Mouse (Mus musculus) hindbrain, embryonic 15.5 days (tissue): ENCODE data around the gene Ift122. TPM values are rescaled to one million over a fixed set of nuclear protein-coding genes. Genes with fewer than 3 reads are reported as not detected.

Experiments
- ATAC-seq: fragments of 200-750 bp; cut with Nextera tagmentation; 2 replicates; pipeline ENCODE4 v1.8.0; 2017; ENCODE audit warnings: low read depth, moderate number of reproducible peaks, moderate TSS enrichment; ENCODE audit not compliant: low FRiP score
- H3K27ac ChIP-seq: fragments of 300-500 bp; sonication (generic); replicated peaks from 2 replicates; pipeline ENCODE4 v1.5.1; 2015; ENCODE audit warnings: mild to moderate bottlenecking, inconsistent platforms
- H3K27me3 ChIP-seq: fragments of 300-500 bp; sonication (generic); 2 replicates; pipeline ENCODE4 v1.6.1; 2015; ENCODE audit warnings: control low read depth, inconsistent platforms
- H3K36me3 ChIP-seq: fragments of 300-500 bp; sonication (generic); 2 replicates; pipeline ENCODE4 v1.6.1; 2015; ENCODE audit warnings: control low read depth, inconsistent platforms
- H3K4me1 ChIP-seq: fragments of 300-500 bp; sonication (generic); replicated peaks from 2 replicates; pipeline ENCODE4 v1.6.1; 2015; ENCODE audit warnings: control low read depth, inconsistent platforms
- H3K4me2 ChIP-seq: fragments of 300-500 bp; sonication (generic); 2 replicates; pipeline ENCODE4 v1.6.1; 2015; ENCODE audit warnings: moderate library complexity, mild to moderate bottlenecking, inconsistent platforms
- H3K4me3 ChIP-seq: fragments of 300-500 bp; sonication (generic); 2 replicates; pipeline ENCODE4 v1.5.1; 2015; ENCODE audit warnings: mild to moderate bottlenecking, inconsistent platforms
- H3K9ac ChIP-seq: fragments of 300-500 bp; sonication (generic); 2 replicates; pipeline ENCODE4 v1.6.1; 2015; ENCODE audit warnings: inconsistent platforms
- H3K9me3 ChIP-seq: fragments of 300-500 bp; sonication (generic); 2 replicates; pipeline ENCODE4 v1.6.1; 2016; ENCODE audit warnings: control low read depth, inconsistent platforms
- WGBS: fragments of 180-500 bp; shearing (Covaris S2); methylation state at CpG from one replicate; pipeline ENCODE4 v1.1.7; 2015; 5-methylcytosine and 5-hydroxymethylcytosine counted together
- polyA plus RNA-seq: library from polyadenylated mRNA; unstranded; fragments of >200 nt; fragmentation: Nextera tagmentation; extraction: Ambion mirVana; gene quantifications from 2 replicates; pipeline ENCODE4 v1.2.1, GENCODE M21; 2015

Gene Ift122
- polyA plus RNA-seq, 1 experiment from 2014 or later: 31.5 TPM

DNA sequence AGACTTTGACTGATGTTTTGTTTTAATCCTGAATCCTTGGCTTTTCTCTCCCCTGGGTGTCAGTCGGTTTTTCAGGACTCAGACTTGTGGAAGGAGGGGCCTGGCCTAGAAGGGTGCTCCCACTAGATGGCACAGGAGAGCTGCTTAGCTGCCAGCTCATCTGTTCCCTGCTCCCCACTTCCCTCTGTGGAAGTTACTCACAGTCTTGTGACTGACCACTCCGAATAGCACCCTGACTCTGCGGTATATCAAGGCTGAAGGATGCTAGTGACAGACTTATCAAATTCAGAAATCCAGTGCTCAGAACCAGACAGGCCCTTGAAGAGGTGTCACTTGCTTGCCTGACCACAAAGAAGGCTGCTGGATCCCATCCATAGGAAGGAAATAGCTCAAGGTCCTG is 47.8 kb downstream of the Ift122 start:
- H3K4me1 ChIP-seq: peaks cover 9% of the 10 kb centered on the region
- H3K9ac ChIP-seq: no peak overlapping the region
- no peak overlapping the region for H3K4me3 ChIP-seq
- H3K27ac ChIP-seq: no peak overlapping the region
- 28% methylated on average over 3 of the region's 3 CpGs for WGBS
- peak; percentile 81 for ATAC-seq
- H3K9me3 ChIP-seq: no peaks in the 10 kb centered on the region
- H3K27me3 ChIP-seq: no peaks in the 10 kb centered on the region
- H3K4me2 ChIP-seq: no peak overlapping the region
- peaks cover 7% of the 10 kb centered on the region; the same call in 1 of the 2 replicates for H3K36me3 ChIP-seq

DNA sequence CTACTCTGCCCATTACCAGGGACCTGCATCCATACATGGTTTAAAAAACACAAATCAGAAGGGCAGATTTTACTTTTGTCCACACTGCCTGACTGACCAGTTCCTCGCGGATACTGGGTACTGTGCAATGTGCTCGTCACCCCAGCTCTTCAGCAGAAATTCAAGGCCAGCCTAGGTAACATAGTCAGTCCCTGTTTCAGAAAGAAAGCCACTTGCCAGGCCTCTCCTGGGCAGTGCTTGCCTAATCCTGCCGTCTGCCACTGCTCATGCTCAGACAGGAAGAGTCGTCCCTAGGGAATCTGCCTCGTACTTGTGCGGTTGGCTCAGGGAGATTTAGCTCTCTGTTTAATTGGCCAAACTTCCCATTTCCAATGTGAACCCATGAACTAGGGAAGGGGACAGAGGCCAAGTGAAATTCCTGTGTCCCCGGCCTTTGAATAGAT is 48.2 kb downstream of the Ift122 start:
- Histone ChIP-seq H3K9me3 (no peaks in the 10 kb centered on the region), H3K9ac (no peak overlapping the region), H3K27me3 (no peaks in the 10 kb centered on the region), H3K36me3 (peaks cover 7% of the 10 kb centered on the region; the same call in 1 of the 2 replicates), H3K27ac (no peak overlapping the region), H3K4me3 (no peak overlapping the region), H3K4me1 (peaks cover 9% of the 10 kb centered on the region), H3K4me2 (no peak overlapping the region)
- ATAC-seq: peak; percentile 31; the same call in 1 of the 2 replicates
- WGBS: 65% methylated on average over 8 of the region's 8 CpGs

DNA sequence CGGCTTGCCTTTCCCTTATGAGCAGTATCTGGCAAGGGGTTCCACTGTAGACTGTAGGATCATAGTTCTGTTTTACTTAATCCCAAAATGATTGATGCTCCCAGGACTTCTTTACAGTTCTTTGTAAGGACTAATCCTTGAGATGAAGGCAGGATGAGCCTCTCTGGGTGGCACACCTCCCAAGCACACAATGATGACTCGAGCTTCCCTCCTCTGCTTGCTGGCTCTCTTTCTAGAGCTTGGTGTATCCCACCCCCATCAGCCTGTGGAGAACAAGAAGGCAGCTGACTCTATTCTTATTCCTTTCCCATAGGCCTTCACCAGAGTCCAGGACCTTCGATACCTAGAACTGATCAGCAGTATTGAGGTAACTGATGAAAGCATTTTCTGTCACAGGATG is 49.3 kb downstream of the Ift122 start:
- H3K4me1 ChIP-seq: peaks cover 9% of the 10 kb centered on the region
- H3K27ac ChIP-seq: no peak overlapping the region
- H3K36me3 ChIP-seq: peaks cover 12% of the 10 kb centered on the region
- H3K9me3 ChIP-seq: no peaks in the 10 kb centered on the region
- no peak for ATAC-seq
- H3K27me3 ChIP-seq: no peaks in the 10 kb centered on the region
- 85% methylated on average over 3 of the region's 3 CpGs for WGBS
- H3K9ac ChIP-seq: no peak overlapping the region
- no peak overlapping the region for H3K4me3 ChIP-seq
- no peak overlapping the region for H3K4me2 ChIP-seq

DNA sequence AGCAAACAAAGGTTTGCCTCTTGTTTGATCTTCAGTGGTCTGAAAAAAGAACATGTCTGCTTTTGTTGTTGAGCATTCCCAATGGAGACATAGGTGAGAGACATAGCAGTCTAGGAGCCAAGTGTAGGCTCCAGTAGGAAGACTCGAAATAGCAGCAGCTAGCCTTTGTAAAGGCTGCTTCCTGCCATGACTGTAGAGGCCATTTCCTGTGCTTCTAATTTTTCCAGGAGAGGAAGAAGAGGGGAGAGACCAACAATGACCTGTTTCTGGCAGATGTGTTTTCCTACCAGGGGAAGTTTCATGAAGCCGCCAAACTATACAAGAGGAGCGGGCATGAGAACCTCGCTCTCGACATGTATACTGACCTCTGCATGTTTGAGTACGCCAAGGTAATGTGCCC is 52.3 kb downstream of the Ift122 start:
- ATAC-seq: no peak
- 91% methylated on average over 6 of the region's 6 CpGs for WGBS
- no peak overlapping the region for H3K4me2 ChIP-seq
- no peaks in the 10 kb centered on the region for H3K9me3 ChIP-seq
- no peak overlapping the region for H3K4me3 ChIP-seq
- H3K27me3 ChIP-seq: no peaks in the 10 kb centered on the region
- H3K36me3 ChIP-seq: peaks cover 7% of the 10 kb centered on the region
- H3K27ac ChIP-seq: no peak overlapping the region
- peaks cover 9% of the 10 kb centered on the region for H3K4me1 ChIP-seq
- H3K9ac ChIP-seq: no peak overlapping the region

DNA sequence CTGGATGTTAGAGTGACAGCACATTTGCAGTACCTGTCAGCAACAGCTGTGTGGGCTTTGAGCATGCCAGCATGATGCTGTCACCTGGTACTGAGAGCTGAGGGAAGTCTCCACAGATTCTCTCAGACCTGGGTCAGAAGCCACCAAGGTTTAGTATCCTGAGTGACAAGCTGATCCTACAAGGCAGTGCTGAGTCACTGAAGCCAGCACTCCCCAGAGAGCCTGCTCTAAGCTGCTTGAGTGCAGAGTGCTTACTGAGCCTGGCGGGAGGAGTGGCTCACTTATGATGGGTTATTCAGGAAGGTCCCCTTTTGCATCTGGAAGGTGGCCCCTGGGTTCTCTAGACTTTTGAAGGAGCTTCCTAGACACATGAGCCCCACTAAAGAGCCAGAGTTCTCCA is 53.2 kb downstream of the Ift122 start:
- no peak for ATAC-seq
- no peaks in the 10 kb centered on the region for H3K27me3 ChIP-seq
- peaks cover 6% of the 10 kb centered on the region for H3K4me1 ChIP-seq
- no peak overlapping the region for H3K4me3 ChIP-seq
- 81% methylated on average over 1 of the region's 1 CpGs for WGBS
- H3K27ac ChIP-seq: no peak overlapping the region
- H3K4me2 ChIP-seq: no peak overlapping the region
- H3K9me3 ChIP-seq: no peaks in the 10 kb centered on the region
- no peak overlapping the region for H3K9ac ChIP-seq
- H3K36me3 ChIP-seq: peaks cover 9% of the 10 kb centered on the region

DNA sequence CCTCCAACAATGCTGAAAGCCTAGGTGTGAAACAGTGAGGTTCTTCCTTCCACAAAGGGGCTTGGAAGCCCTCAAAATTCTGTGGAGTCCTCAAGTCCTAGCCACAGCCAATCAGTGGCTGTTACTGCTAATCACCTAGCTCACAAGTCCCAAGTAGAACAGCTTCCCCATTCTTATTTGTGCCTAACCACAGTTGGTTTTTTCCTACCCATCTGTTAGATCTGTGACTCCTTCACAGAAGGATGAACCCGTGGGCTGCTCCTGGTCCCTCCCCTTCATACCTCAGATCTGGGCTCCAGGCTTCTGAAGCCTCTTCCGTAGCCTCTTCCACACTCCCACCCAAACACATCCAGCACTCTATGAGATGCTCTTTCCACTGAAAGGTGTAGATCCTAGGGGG is 53.6 kb downstream of the Ift122 start:
- peaks cover 9% of the 10 kb centered on the region for H3K36me3 ChIP-seq
- peaks cover 1% of the 10 kb centered on the region; the same call in 1 of the 2 replicates for H3K4me1 ChIP-seq
- no peak overlapping the region for H3K27ac ChIP-seq
- H3K4me2 ChIP-seq: no peak overlapping the region
- WGBS: 85% methylated on average over 2 of the region's 2 CpGs
- no peak overlapping the region for H3K9ac ChIP-seq
- H3K27me3 ChIP-seq: no peaks in the 10 kb centered on the region
- no peak overlapping the region for H3K4me3 ChIP-seq
- no peak for ATAC-seq
- H3K9me3 ChIP-seq: no peaks in the 10 kb centered on the region

DNA sequence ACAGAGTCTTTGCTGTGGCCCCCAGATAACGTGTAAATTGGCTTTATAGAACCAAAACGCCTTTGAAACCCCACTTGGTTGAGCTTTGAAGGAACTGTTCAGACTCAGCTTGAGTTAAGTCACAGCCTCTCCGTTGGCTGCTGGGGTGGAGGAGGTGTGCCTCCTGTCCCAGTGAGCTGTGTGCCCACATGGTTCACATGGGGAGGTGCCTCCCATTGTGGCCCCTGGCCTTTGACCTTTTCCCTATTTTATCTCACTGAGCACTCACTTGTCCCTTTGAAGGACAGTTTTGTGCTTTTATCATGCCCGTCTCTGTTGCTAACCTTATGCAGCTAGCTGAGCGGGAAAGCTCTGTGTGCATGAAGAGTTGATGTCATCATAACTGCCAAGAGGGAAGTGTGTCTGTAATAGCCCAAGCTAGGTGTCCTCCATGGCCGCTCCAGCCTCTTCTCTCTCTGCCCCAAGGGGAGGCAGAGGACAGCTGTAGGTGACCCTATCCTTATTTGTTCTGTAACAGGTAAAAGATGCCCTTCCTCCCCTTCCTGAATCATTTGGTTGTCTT is 55.2 kb downstream of the Ift122 start:
- H3K27ac ChIP-seq: no peak overlapping the region
- H3K4me3 ChIP-seq: no peak overlapping the region
- WGBS: 39% methylated on average over 6 of the region's 6 CpGs
- no peaks in the 10 kb centered on the region for H3K27me3 ChIP-seq
- peaks cover 9% of the 10 kb centered on the region for H3K36me3 ChIP-seq
- no peak for ATAC-seq
- H3K4me2 ChIP-seq: no peak overlapping the region
- no peak overlapping the region for H3K9ac ChIP-seq
- H3K9me3 ChIP-seq: no peaks in the 10 kb centered on the region
- no peaks in the 10 kb centered on the region; the same call in 1 of the 2 replicates for H3K4me1 ChIP-seq

DNA sequence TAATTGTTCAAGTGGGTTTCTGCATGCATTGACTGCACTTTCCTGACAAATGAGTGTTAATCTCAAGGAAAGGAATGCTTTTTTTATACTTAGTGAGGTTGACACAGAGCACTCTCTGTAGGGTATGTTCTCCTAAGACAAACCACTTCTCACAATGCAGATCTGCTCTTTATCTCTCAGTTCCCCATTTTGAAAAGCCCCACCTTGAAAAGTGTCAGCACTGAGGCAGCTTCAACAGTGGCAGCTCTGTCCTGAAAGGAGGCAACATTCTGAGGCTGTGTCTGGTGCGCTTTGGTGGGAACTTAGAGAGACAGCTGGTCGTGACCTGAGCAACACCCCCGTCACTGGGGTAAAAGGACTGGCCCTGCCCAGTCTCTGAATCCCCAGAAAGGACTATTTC is 55.8 kb downstream of the Ift122 start:
- ATAC-seq: no peak
- no peak overlapping the region for H3K4me3 ChIP-seq
- H3K9ac ChIP-seq: no peak overlapping the region
- H3K4me2 ChIP-seq: no peak overlapping the region
- peaks cover 5% of the 10 kb centered on the region for H3K4me1 ChIP-seq
- no peaks in the 10 kb centered on the region for H3K27me3 ChIP-seq
- no peaks in the 10 kb centered on the region for H3K9me3 ChIP-seq
- H3K27ac ChIP-seq: no peak overlapping the region
- WGBS: 64% methylated on average over 3 of the region's 3 CpGs
- peaks cover 9% of the 10 kb centered on the region for H3K36me3 ChIP-seq

DNA sequence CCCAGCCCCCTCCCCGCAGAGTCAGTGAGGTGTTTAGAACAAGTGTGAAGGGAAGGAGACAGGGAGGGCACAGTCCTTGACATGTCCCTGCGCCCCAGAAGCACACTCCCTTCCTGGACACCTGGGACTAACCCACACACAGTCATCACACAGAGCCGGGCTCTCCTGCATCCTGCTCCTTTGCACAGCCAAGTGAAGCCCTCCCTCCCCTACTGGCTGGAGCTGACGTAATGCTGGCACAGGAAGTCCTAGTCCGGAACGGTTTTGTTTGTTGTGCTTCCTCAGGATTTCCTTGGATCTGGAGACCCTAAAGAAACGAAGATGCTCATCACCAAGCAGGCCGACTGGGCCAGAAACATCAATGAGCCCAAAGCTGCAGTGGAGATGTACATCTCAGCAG is 56.7 kb downstream of the Ift122 start:
- Histone ChIP-seq H3K36me3 (peaks cover 9% of the 10 kb centered on the region), H3K4me1 (peaks cover 14% of the 10 kb centered on the region), H3K9me3 (no peaks in the 10 kb centered on the region), H3K27ac (no peak overlapping the region), H3K27me3 (no peaks in the 10 kb centered on the region), H3K4me2 (no peak overlapping the region), H3K4me3 (no peak overlapping the region), H3K9ac (no peak overlapping the region)
- no peak for ATAC-seq
- WGBS: 75% methylated on average over 8 of the region's 8 CpGs

DNA sequence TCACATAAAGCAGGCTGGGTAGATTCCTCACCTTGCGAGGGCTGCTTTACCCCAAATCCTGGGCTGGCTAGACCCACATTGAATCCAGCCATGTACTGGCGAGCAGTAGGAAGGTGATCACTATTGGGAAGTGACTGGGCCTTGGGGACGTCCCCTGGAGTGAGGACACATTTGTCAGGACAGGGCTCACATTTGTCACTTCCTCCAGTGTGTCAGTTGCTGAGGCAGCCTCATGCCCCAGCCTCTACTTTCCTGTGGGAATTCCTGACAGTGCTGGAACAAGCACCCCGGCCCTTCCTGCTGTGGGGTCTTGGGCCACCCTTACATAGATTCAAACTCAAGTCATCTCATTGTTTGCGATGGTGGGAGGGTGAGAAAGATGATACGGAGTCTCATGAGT is 58.5 kb downstream of the Ift122 start:
- H3K4me2 ChIP-seq: no peak overlapping the region
- H3K27ac ChIP-seq: no peak overlapping the region
- no peaks in the 10 kb centered on the region for H3K9me3 ChIP-seq
- no peak overlapping the region for H3K4me3 ChIP-seq
- no peaks in the 10 kb centered on the region for H3K27me3 ChIP-seq
- no peak overlapping the region for H3K9ac ChIP-seq
- peaks cover 9% of the 10 kb centered on the region for H3K36me3 ChIP-seq
- WGBS: 84% methylated on average over 6 of the region's 6 CpGs
- H3K4me1 ChIP-seq: peaks cover 24% of the 10 kb centered on the region
- ATAC-seq: no peak

DNA sequence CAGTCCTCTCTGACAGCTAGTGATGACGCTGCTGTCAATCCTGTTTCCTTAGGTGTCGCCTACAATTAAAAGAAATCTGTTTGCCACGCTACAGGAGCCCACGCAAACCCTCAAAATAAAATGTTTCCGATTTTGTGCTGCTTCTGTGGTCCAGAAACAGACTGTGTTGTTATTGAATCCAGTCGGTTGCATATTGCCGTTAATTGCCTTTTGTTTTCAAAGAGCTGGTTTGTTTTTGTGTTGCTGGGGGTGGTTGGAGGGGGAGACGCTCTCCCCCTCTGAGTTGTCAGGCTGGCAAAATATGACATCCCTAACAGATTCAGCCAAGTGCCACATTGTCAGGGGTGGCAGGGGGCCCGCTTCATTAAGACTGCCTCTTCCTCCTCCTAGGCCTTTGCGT is 60.2 kb downstream of the Ift122 start:
- no peak for ATAC-seq
- Histone ChIP-seq H3K27me3 (no peaks in the 10 kb centered on the region), H3K9me3 (no peaks in the 10 kb centered on the region), H3K9ac (no peak overlapping the region), H3K4me1 (peaks cover 24% of the 10 kb centered on the region), H3K4me3 (no peak overlapping the region), H3K36me3 (peaks cover 4% of the 10 kb centered on the region; the same call in 1 of the 2 replicates), H3K27ac (peak overlapping the region; percentile 58; the same call in 1 of the 2 replicates), H3K4me2 (no peak overlapping the region)
- WGBS: 85% methylated on average over 10 of the region's 10 CpGs

DNA sequence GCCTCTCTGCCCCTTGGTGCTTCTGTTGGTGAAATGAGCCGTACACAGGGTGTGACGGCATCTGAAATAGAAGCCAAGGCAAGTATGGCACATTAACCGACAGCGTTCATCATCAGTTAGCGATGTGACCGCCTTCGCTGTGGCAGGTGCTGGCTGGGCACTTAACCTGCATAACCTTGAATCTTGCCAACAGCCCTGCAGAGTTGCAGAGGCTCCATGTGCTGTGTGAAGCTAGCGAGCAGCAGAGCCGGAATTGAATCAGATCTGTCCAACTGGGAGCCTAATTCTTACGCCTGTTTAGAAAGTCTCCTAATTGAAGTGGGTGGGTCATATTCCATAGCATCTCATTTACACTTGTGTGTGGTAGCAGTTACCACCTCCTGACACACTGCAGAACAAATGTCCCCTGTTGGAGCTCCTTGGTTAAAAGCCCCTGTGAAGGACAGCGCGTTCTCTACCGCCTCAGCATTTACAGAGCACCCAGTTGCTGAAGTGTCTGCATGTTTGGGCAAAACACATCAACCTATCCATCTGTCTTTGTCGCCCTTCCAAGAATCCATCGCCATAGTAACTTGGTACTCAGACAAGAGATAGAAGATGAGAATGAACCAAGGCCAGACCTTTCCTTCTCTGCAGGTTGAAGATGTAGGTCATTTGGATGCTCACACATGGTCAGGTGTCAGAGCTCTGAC is 61.4 kb downstream of the Ift122 start:
- Histone ChIP-seq H3K36me3 (peaks cover 4% of the 10 kb centered on the region; the same call in 1 of the 2 replicates), H3K4me2 (no peak overlapping the region), H3K9me3 (no peaks in the 10 kb centered on the region), H3K27me3 (no peaks in the 10 kb centered on the region), H3K4me1 (peaks cover 24% of the 10 kb centered on the region), H3K27ac (peak overlapping the region; percentile 58), H3K4me3 (no peak overlapping the region), H3K9ac (no peak overlapping the region)
- 60% methylated on average over 15 of the region's 15 CpGs for WGBS
- peak; percentile 55; the same call in 1 of the 2 replicates for ATAC-seq
